Mouse (Mus musculus): ENCODE results near the gene Stab2. TPM values are rescaled to one million over a fixed set of nuclear protein-coding genes. Genes with fewer than 3 reads are reported as not detected.

Stab2 gene
- polyA plus RNA-seq, 1 experiment from 2014 or later = 3.8 TPM

DNA sequence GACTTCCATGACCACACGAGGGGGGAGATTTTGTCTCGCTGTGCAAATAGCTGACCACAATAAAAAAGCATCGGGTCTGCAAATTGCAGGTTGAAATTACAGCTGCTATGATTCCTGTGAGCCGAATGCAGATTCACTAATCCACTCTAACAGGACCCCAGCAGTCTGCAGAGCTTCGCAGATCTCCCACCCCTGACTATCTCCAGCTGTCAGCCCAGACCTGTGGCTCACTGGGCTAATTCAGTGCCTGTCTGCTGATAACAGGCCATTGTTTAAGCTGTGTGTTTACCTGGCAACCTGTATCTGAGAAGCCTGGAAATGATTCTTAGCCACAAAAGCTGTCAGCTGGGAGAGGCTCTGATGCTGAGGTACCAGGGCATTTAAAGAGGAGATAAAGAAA lies 29.2 kb upstream of the Stab2 start:
- no peaks in the 10 kb centered on the region for H3K9me3 ChIP-seq (ENCODE audit: control insufficient read depth, low read length)
- H3K27me3 ChIP-seq (ENCODE audit: control insufficient read depth, insufficient read depth, low read length) = no peaks in the 10 kb centered on the region
- H3K4me1 ChIP-seq (ENCODE audit: control insufficient read depth, insufficient read depth, low read length) = no peaks in the 10 kb centered on the region
- H3K27ac ChIP-seq (ENCODE audit: low read depth, low read length) = no peak overlapping the region
- 63% methylated on average over 5 of the region's 5 CpGs for WGBS
- no peaks in the 10 kb centered on the region for H3K36me3 ChIP-seq (ENCODE audit: control insufficient read depth, insufficient read depth, low read length)
- H3K9ac ChIP-seq (ENCODE audit: low read depth, low read length) = no peak overlapping the region
- no peak for ATAC-seq (ENCODE audit: low FRiP score, low TSS enrichment)
- no peak overlapping the region for H3K4me2 ChIP-seq (replicated peaks; ENCODE audit: low read depth, low read length)
- no peak overlapping the region for H3K4me3 ChIP-seq (ENCODE audit: low read length)

GRCm38 (mm10) chr10:87036271-87036703 lies 28.5 kb upstream of the Stab2 start:
- Histone ChIP-seq H3K27ac (ENCODE audit: low read depth, low read length) (no peak overlapping the region), H3K4me1 (ENCODE audit: control insufficient read depth, insufficient read depth, low read length) (no peaks in the 10 kb centered on the region), H3K4me2 (replicated peaks; ENCODE audit: low read depth, low read length) (no peak overlapping the region), H3K9me3 (ENCODE audit: control insufficient read depth, low read length) (no peaks in the 10 kb centered on the region), H3K9ac (ENCODE audit: low read depth, low read length) (no peak overlapping the region), H3K36me3 (ENCODE audit: control insufficient read depth, insufficient read depth, low read length) (no peaks in the 10 kb centered on the region), H3K27me3 (ENCODE audit: control insufficient read depth, insufficient read depth, low read length) (no peaks in the 10 kb centered on the region), H3K4me3 (ENCODE audit: low read length) (no peak overlapping the region)
- ATAC-seq (ENCODE audit: low FRiP score, low TSS enrichment) = no peak
- WGBS = 59% methylated on average over 14 of the region's 14 CpGs

- no peaks in the 10 kb centered on the region for H3K27me3 ChIP-seq (ENCODE audit: control insufficient read depth, insufficient read depth, low read length)
- H3K4me1 ChIP-seq (ENCODE audit: control insufficient read depth, insufficient read depth, low read length) = no peaks in the 10 kb centered on the region
- H3K4me2 ChIP-seq (replicated peaks; ENCODE audit: low read depth, low read length) = no peak overlapping the region
- H3K4me3 ChIP-seq (ENCODE audit: low read length) = no peak overlapping the region
- no peak overlapping the region for H3K27ac ChIP-seq (ENCODE audit: low read depth, low read length)
- 80% methylated on average over 15 of the region's 15 CpGs for WGBS
- no peak overlapping the region for H3K9ac ChIP-seq (ENCODE audit: low read depth, low read length)
- no peaks in the 10 kb centered on the region for H3K36me3 ChIP-seq (ENCODE audit: control insufficient read depth, insufficient read depth, low read length)
- H3K9me3 ChIP-seq (ENCODE audit: control insufficient read depth, low read length) = no peaks in the 10 kb centered on the region
- ATAC-seq (ENCODE audit: low FRiP score, low TSS enrichment) = no peak
These were observed 28.0 kb upstream of the Stab2 start for GRCm38 (mm10) chr10:87035866-87036265.

- no peaks in the 10 kb centered on the region for H3K36me3 ChIP-seq (ENCODE audit: control insufficient read depth, insufficient read depth, low read length)
- H3K27me3 ChIP-seq (ENCODE audit: control insufficient read depth, insufficient read depth, low read length) = no peaks in the 10 kb centered on the region
- H3K9me3 ChIP-seq (ENCODE audit: control insufficient read depth, low read length) = no peaks in the 10 kb centered on the region
- WGBS = 88% methylated on average over 8 of the region's 8 CpGs
- no peaks in the 10 kb centered on the region for H3K4me1 ChIP-seq (ENCODE audit: control insufficient read depth, insufficient read depth, low read length)
- no peak overlapping the region for H3K27ac ChIP-seq (ENCODE audit: low read depth, low read length)
- no peak for ATAC-seq (ENCODE audit: low FRiP score, low TSS enrichment)
- H3K4me3 ChIP-seq (ENCODE audit: low read length) = no peak overlapping the region
- no peak overlapping the region for H3K9ac ChIP-seq (ENCODE audit: low read depth, low read length)
- H3K4me2 ChIP-seq (replicated peaks; ENCODE audit: low read depth, low read length) = no peak overlapping the region
These were observed 24.9 kb upstream of the Stab2 start for GRCm38 (mm10) chr10:87032768-87033167.

DNA sequence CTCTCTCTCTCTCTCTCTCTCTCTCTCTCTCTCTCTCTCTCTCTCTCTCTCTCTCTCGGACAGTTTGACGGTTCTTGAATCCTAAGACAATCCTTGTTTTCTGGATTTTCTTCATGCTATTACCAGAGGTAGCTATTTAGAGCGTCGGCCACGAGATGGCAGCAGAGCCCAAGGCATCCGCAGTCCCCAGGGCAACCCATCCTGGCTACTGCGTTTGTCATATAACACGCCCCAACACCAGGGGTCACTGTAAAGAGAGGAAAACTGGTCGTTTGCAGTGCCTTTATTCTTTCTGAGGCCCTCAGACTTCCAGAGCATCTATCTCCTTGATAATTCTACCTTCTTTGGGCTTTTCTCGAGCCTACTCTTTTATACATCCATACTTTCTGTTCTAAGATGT lies 17.1 kb upstream of the Stab2 start:
- Histone ChIP-seq H3K27me3 (ENCODE audit: control insufficient read depth, insufficient read depth, low read length) (no peaks in the 10 kb centered on the region), H3K27ac (ENCODE audit: low read depth, low read length) (no peak overlapping the region), H3K9ac (ENCODE audit: low read depth, low read length) (no peak overlapping the region), H3K4me2 (replicated peaks; ENCODE audit: low read depth, low read length) (no peak overlapping the region), H3K36me3 (ENCODE audit: control insufficient read depth, insufficient read depth, low read length) (no peaks in the 10 kb centered on the region), H3K4me3 (ENCODE audit: low read length) (no peak overlapping the region), H3K9me3 (ENCODE audit: control insufficient read depth, low read length) (no peaks in the 10 kb centered on the region), H3K4me1 (ENCODE audit: control insufficient read depth, insufficient read depth, low read length) (no peaks in the 10 kb centered on the region)
- 3% methylated on average over 8 of the region's 10 CpGs for WGBS
- peak; percentile 88 for ATAC-seq (ENCODE audit: low FRiP score, low TSS enrichment)

DNA sequence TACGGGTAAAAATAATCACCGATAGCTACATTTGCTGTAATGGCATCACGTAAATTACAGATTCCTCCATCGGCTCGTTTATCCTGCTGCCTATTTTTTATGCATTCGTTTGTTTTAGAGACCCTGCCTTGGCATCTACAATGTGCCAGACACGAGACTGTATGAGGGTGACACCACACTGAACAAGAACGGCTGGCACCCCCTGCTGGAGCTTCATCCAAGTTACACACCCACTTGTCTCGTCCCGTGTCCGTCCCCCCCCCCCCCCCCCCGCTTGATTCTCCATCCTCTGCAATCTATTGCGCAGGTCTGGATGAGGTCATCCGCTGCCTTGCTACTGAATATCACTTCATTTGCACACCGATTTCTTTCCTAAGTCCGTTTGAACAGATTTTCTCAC lies 12.9 kb upstream of the Stab2 start:
- 0 out of 2 replicates have a peak, but pooled peaks have one; percentile 20 for ATAC-seq (ENCODE audit: low FRiP score, low TSS enrichment)
- Histone ChIP-seq H3K27ac (ENCODE audit: low read depth, low read length) (no peak overlapping the region), H3K27me3 (ENCODE audit: control insufficient read depth, insufficient read depth, low read length) (no peaks in the 10 kb centered on the region), H3K4me1 (ENCODE audit: control insufficient read depth, insufficient read depth, low read length) (no peaks in the 10 kb centered on the region), H3K36me3 (ENCODE audit: control insufficient read depth, insufficient read depth, low read length) (no peaks in the 10 kb centered on the region), H3K4me2 (replicated peaks; ENCODE audit: low read depth, low read length) (no peak overlapping the region), H3K9me3 (ENCODE audit: control insufficient read depth, low read length) (no peaks in the 10 kb centered on the region), H3K4me3 (ENCODE audit: low read length) (no peak overlapping the region), H3K9ac (ENCODE audit: low read depth, low read length) (no peak overlapping the region)
- 68% methylated on average over 15 of the region's 16 CpGs for WGBS

- no peak overlapping the region for H3K27ac ChIP-seq (ENCODE audit: low read depth, low read length)
- 35% methylated on average over 9 of the region's 9 CpGs for WGBS
- no peaks in the 10 kb centered on the region for H3K27me3 ChIP-seq (ENCODE audit: control insufficient read depth, insufficient read depth, low read length)
- no peak overlapping the region for H3K9ac ChIP-seq (ENCODE audit: low read depth, low read length)
- H3K4me3 ChIP-seq (ENCODE audit: low read length) = no peak overlapping the region
- peak; percentile 53; the same call in 1 of the 2 replicates for ATAC-seq (ENCODE audit: low FRiP score, low TSS enrichment)
- H3K9me3 ChIP-seq (ENCODE audit: control insufficient read depth, low read length) = no peaks in the 10 kb centered on the region
- H3K4me1 ChIP-seq (ENCODE audit: control insufficient read depth, insufficient read depth, low read length) = no peaks in the 10 kb centered on the region
- H3K4me2 ChIP-seq (replicated peaks; ENCODE audit: low read depth, low read length) = no peak overlapping the region
- no peaks in the 10 kb centered on the region for H3K36me3 ChIP-seq (ENCODE audit: control insufficient read depth, insufficient read depth, low read length)
These were observed 11.1 kb upstream of the Stab2 start for GRCm38 (mm10) chr10:87018876-87019275.

GRCm38 (mm10) chr10:87016151-87016692 lies 8.4 kb upstream of the Stab2 start:
- Histone ChIP-seq H3K27me3 (ENCODE audit: control insufficient read depth, insufficient read depth, low read length) (no peaks in the 10 kb centered on the region), H3K9ac (ENCODE audit: low read depth, low read length) (no peak overlapping the region), H3K4me1 (ENCODE audit: control insufficient read depth, insufficient read depth, low read length) (no peaks in the 10 kb centered on the region), H3K4me3 (ENCODE audit: low read length) (no peak overlapping the region), H3K27ac (ENCODE audit: low read depth, low read length) (no peak overlapping the region), H3K9me3 (ENCODE audit: control insufficient read depth, low read length) (no peaks in the 10 kb centered on the region), H3K36me3 (ENCODE audit: control insufficient read depth, insufficient read depth, low read length) (no peaks in the 10 kb centered on the region), H3K4me2 (replicated peaks; ENCODE audit: low read depth, low read length) (no peak overlapping the region)
- 45% methylated on average over 9 of the region's 9 CpGs for WGBS
- peak; percentile 75 for ATAC-seq (ENCODE audit: low FRiP score, low TSS enrichment)

GRCm38 (mm10) chr10:87015403-87015802 lies 7.6 kb upstream of the Stab2 start:
- no peak for ATAC-seq (ENCODE audit: low FRiP score, low TSS enrichment)
- Histone ChIP-seq H3K9ac (ENCODE audit: low read depth, low read length) (no peak overlapping the region), H3K9me3 (ENCODE audit: control insufficient read depth, low read length) (no peaks in the 10 kb centered on the region), H3K4me1 (ENCODE audit: control insufficient read depth, insufficient read depth, low read length) (no peaks in the 10 kb centered on the region), H3K27ac (ENCODE audit: low read depth, low read length) (no peak overlapping the region), H3K27me3 (ENCODE audit: control insufficient read depth, insufficient read depth, low read length) (no peaks in the 10 kb centered on the region), H3K4me3 (ENCODE audit: low read length) (no peak overlapping the region), H3K4me2 (replicated peaks; ENCODE audit: low read depth, low read length) (no peak overlapping the region), H3K36me3 (ENCODE audit: control insufficient read depth, insufficient read depth, low read length) (no peaks in the 10 kb centered on the region)
- WGBS = 30% methylated on average over 5 of the region's 5 CpGs

Data from kidney, embryonic 14.5 days (tissue).